Mouse (Mus musculus): ENCODE results near the gene Ugt1a6a. TPM values are rescaled to one million over a fixed set of nuclear protein-coding genes. Genes with fewer than 3 reads are reported as not detected.

Gene Ugt1a6a
- polyA plus RNA-seq, 1 experiment from 2014 or later, result 0.35 TPM

GRCm38 (mm10) chr1:88213061-88213460 is 78.5 kb downstream of the Ugt1a6a start:
- no peak for ATAC-seq (replicated peaks; ENCODE audit: low FRiP score)
- 79% methylated on average over 1 of the region's 1 CpGs for WGBS

GRCm38 (mm10) chr1:88213766-88214461 is 79.3 kb downstream of the Ugt1a6a start:
- no peaks in the 10 kb centered on the region for H3K4me1 ChIP-seq (replicated peaks; ENCODE audit: control insufficient read depth, insufficient read depth, low read length)
- no peak overlapping the region for H3K4me2 ChIP-seq (ENCODE audit: low read depth, low read length, severe bottlenecking)
- H3K36me3 ChIP-seq (ENCODE audit: control insufficient read depth, insufficient read depth, low read length), result no peaks in the 10 kb centered on the region
- no peak overlapping the region for H3K4me3 ChIP-seq (ENCODE audit: low read depth, low read length)
- no peak overlapping the region for H3K27ac ChIP-seq (ENCODE audit: low read depth, low read length)
- peaks cover 60% of the 10 kb centered on the region for H3K9me3 ChIP-seq (ENCODE audit: control insufficient read depth, low read length)
- H3K27me3 ChIP-seq (ENCODE audit: control insufficient read depth, insufficient read depth, low read length), result no peaks in the 10 kb centered on the region
- ATAC-seq (replicated peaks; ENCODE audit: low FRiP score) (no peak), DNase-seq (ENCODE audit: low spot score) (peak; percentile 66)
- 86% methylated on average over 2 of the region's 2 CpGs for WGBS
- H3K9ac ChIP-seq (ENCODE audit: low read length), result no peak overlapping the region

More at GRCm38 (mm10) chr1:88213061-88213460, 78.5 kb downstream of the Ugt1a6a start:
- Histone ChIP-seq H3K27me3 (ENCODE audit: control insufficient read depth, insufficient read depth, low read length) (no peaks in the 10 kb centered on the region), H3K9ac (ENCODE audit: low read length) (no peak overlapping the region), H3K27ac (ENCODE audit: low read depth, low read length) (no peak overlapping the region), H3K9me3 (ENCODE audit: control insufficient read depth, low read length) (peaks cover 60% of the 10 kb centered on the region), H3K4me1 (replicated peaks; ENCODE audit: control insufficient read depth, insufficient read depth, low read length) (no peaks in the 10 kb centered on the region), H3K4me3 (ENCODE audit: low read depth, low read length) (no peak overlapping the region), H3K4me2 (ENCODE audit: low read depth, low read length, severe bottlenecking) (no peak overlapping the region), H3K36me3 (ENCODE audit: control insufficient read depth, insufficient read depth, low read length) (no peaks in the 10 kb centered on the region)
- DNase-seq (ENCODE audit: low spot score), result no peak

DNA sequence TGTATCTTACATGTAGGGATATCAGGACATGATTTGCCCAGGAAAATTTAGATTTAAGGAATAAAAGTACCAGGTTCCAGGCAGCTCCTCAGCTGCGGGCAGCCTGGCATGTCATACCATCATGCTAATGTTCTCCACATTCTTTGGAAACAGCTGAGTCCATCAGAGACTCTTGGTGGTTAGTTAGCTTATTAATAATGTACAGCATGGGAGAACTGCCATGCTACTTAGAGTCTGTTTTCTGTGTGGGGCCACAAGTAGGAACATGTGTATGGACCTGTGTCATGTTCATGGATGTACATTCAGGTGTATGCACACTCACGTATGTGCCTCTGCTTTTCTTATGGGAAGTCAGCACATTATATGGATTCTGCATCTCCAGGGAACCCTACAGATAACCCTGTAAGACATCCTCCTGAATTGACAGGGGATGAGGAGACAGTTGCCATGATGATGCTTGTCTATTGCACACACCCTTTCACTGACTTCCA is 79.9 kb downstream of the Ugt1a6a start:
- Histone ChIP-seq H3K4me1 (replicated peaks; ENCODE audit: control insufficient read depth, insufficient read depth, low read length) (no peaks in the 10 kb centered on the region), H3K27me3 (ENCODE audit: control insufficient read depth, insufficient read depth, low read length) (no peaks in the 10 kb centered on the region), H3K27ac (ENCODE audit: low read depth, low read length) (no peak overlapping the region), H3K4me2 (ENCODE audit: low read depth, low read length, severe bottlenecking) (no peak overlapping the region), H3K36me3 (ENCODE audit: control insufficient read depth, insufficient read depth, low read length) (no peaks in the 10 kb centered on the region), H3K4me3 (ENCODE audit: low read depth, low read length) (no peak overlapping the region), H3K9me3 (ENCODE audit: control insufficient read depth, low read length) (peaks cover 60% of the 10 kb centered on the region), H3K9ac (ENCODE audit: low read length) (no peak overlapping the region)
- ATAC-seq (replicated peaks; ENCODE audit: low FRiP score) (no peak), DNase-seq (ENCODE audit: low spot score) (peak; percentile 51)
- WGBS, result 80% methylated on average over 2 of the region's 2 CpGs

- Histone ChIP-seq H3K9me3 (ENCODE audit: control insufficient read depth, low read length) (peaks cover 60% of the 10 kb centered on the region), H3K27me3 (ENCODE audit: control insufficient read depth, insufficient read depth, low read length) (no peaks in the 10 kb centered on the region), H3K27ac (ENCODE audit: low read depth, low read length) (no peak overlapping the region), H3K36me3 (ENCODE audit: control insufficient read depth, insufficient read depth, low read length) (no peaks in the 10 kb centered on the region), H3K4me3 (ENCODE audit: low read depth, low read length) (no peak overlapping the region), H3K9ac (ENCODE audit: low read length) (no peak overlapping the region), H3K4me2 (ENCODE audit: low read depth, low read length, severe bottlenecking) (no peak overlapping the region), H3K4me1 (replicated peaks; ENCODE audit: control insufficient read depth, insufficient read depth, low read length) (no peaks in the 10 kb centered on the region)
- no peak for ATAC-seq (replicated peaks; ENCODE audit: low FRiP score)
- 71% methylated on average over 10 of the region's 10 CpGs for WGBS
- peak; percentile 54 for DNase-seq (ENCODE audit: low spot score)
Observed at GRCm38 (mm10) chr1:88215466-88216380, 81.1 kb downstream of the Ugt1a6a start.

- Histone ChIP-seq H3K9me3 (ENCODE audit: control insufficient read depth, low read length) (peaks cover 57% of the 10 kb centered on the region), H3K9ac (ENCODE audit: low read length) (no peak overlapping the region), H3K4me2 (ENCODE audit: low read depth, low read length, severe bottlenecking) (no peak overlapping the region), H3K27ac (ENCODE audit: low read depth, low read length) (no peak overlapping the region), H3K4me3 (ENCODE audit: low read depth, low read length) (no peak overlapping the region), H3K4me1 (replicated peaks; ENCODE audit: control insufficient read depth, insufficient read depth, low read length) (no peaks in the 10 kb centered on the region), H3K27me3 (ENCODE audit: control insufficient read depth, insufficient read depth, low read length) (no peaks in the 10 kb centered on the region), H3K36me3 (ENCODE audit: control insufficient read depth, insufficient read depth, low read length) (no peaks in the 10 kb centered on the region)
- DNase-seq (ENCODE audit: low spot score) (peak; percentile 51), ATAC-seq (replicated peaks; ENCODE audit: low FRiP score) (no peak)
- WGBS, result 54% methylated on average over 2 of the region's 2 CpGs
Observed at GRCm38 (mm10) chr1:88216551-88216950, 81.9 kb downstream of the Ugt1a6a start.

- Histone ChIP-seq H3K9me3 (ENCODE audit: control insufficient read depth, low read length) (peaks cover 53% of the 10 kb centered on the region), H3K4me3 (ENCODE audit: low read depth, low read length) (no peak overlapping the region), H3K4me2 (ENCODE audit: low read depth, low read length, severe bottlenecking) (no peak overlapping the region), H3K27me3 (ENCODE audit: control insufficient read depth, insufficient read depth, low read length) (no peaks in the 10 kb centered on the region), H3K36me3 (ENCODE audit: control insufficient read depth, insufficient read depth, low read length) (no peaks in the 10 kb centered on the region), H3K4me1 (replicated peaks; ENCODE audit: control insufficient read depth, insufficient read depth, low read length) (no peaks in the 10 kb centered on the region), H3K9ac (ENCODE audit: low read length) (no peak overlapping the region), H3K27ac (ENCODE audit: low read depth, low read length) (no peak overlapping the region)
- no peak for ATAC-seq (replicated peaks; ENCODE audit: low FRiP score)
- 68% methylated on average over 2 of the region's 2 CpGs for WGBS
- peak; percentile 55 for DNase-seq (ENCODE audit: low spot score)
Observed at GRCm38 (mm10) chr1:88217144-88217543, 82.5 kb downstream of the Ugt1a6a start.

- DNase-seq (ENCODE audit: low spot score), result no peak
- no peak for ATAC-seq (replicated peaks; ENCODE audit: low FRiP score)
- Histone ChIP-seq H3K4me1 (replicated peaks; ENCODE audit: control insufficient read depth, insufficient read depth, low read length) (no peaks in the 10 kb centered on the region), H3K36me3 (ENCODE audit: control insufficient read depth, insufficient read depth, low read length) (no peaks in the 10 kb centered on the region), H3K4me2 (ENCODE audit: low read depth, low read length, severe bottlenecking) (no peak overlapping the region), H3K27ac (ENCODE audit: low read depth, low read length) (no peak overlapping the region), H3K4me3 (ENCODE audit: low read depth, low read length) (no peak overlapping the region), H3K9me3 (ENCODE audit: control insufficient read depth, low read length) (peaks cover 50% of the 10 kb centered on the region), H3K9ac (ENCODE audit: low read length) (no peak overlapping the region), H3K27me3 (ENCODE audit: control insufficient read depth, insufficient read depth, low read length) (no peaks in the 10 kb centered on the region)
- 48% methylated on average over 3 of the region's 3 CpGs for WGBS
Observed at GRCm38 (mm10) chr1:88217576-88217975, 83.0 kb downstream of the Ugt1a6a start.

- no peak overlapping the region for H3K4me2 ChIP-seq (ENCODE audit: low read depth, low read length, severe bottlenecking)
- H3K27me3 ChIP-seq (ENCODE audit: control insufficient read depth, insufficient read depth, low read length), result no peaks in the 10 kb centered on the region
- no peak overlapping the region for H3K9ac ChIP-seq (ENCODE audit: low read length)
- H3K9me3 ChIP-seq (ENCODE audit: control insufficient read depth, low read length), result peaks cover 45% of the 10 kb centered on the region
- ATAC-seq (replicated peaks; ENCODE audit: low FRiP score), result no peak
- H3K4me1 ChIP-seq (replicated peaks; ENCODE audit: control insufficient read depth, insufficient read depth, low read length), result no peaks in the 10 kb centered on the region
- H3K36me3 ChIP-seq (ENCODE audit: control insufficient read depth, insufficient read depth, low read length), result no peaks in the 10 kb centered on the region
- WGBS, result 72% methylated on average over 9 of the region's 9 CpGs
- no peak overlapping the region for H3K4me3 ChIP-seq (ENCODE audit: low read depth, low read length)
- DNase-seq (ENCODE audit: low spot score), result peak; percentile 64
- no peak overlapping the region for H3K27ac ChIP-seq (ENCODE audit: low read depth, low read length)
Observed at GRCm38 (mm10) chr1:88218051-88218450, 83.4 kb downstream of the Ugt1a6a start.
